Mouse (Mus musculus) frontal cortex, adult 2 months (tissue): ENCODE data around the gene Robo1. TPM values are rescaled to one million over a fixed set of nuclear protein-coding genes. Genes with fewer than 3 reads are reported as not detected.
A peak's percentile ranks its signal among the peaks of the same experiment; 100 is the strongest.

Experiments used
- DNase-seq, 2 experiments: peaks; one replicate each; pipeline ENCODE4 v3.0.0; 2022; ENCODE audit warnings: low spot score in 1 of 2; ENCODE audit errors: extremely low spot score in 1 of 2
- polyA plus RNA-seq: library from polyadenylated mRNA; depleted of rRNA; stranded (reverse); fragments of >200 nt; gene quantifications from 2 replicates; pipeline ENCODE4 v1.2.3, GENCODE M21; 2012

Robo1 gene
- polyA plus RNA-seq, 1 experiment = 15.1 TPM

- DNase-seq = no peak
Observed at GRCm38 (mm10) chr16:72720979-72721378, 412.9 kb downstream of the Robo1 start.

GRCm38 (mm10) chr16:72721713-72722481, 413.8 kb downstream of the Robo1 start:
- DNase-seq = no peak

GRCm38 (mm10) chr16:72734234-72734633, 426.1 kb downstream of the Robo1 start:
- DNase-seq = no peak

- no peak for DNase-seq
Observed at GRCm38 (mm10) chr16:72735175-72735574, 427.1 kb downstream of the Robo1 start.

GRCm38 (mm10) chr16:72735588-72735987, 427.5 kb downstream of the Robo1 start:
- DNase-seq = no peak

- DNase-seq = no peak
Observed at GRCm38 (mm10) chr16:72737154-72737553, 429.0 kb downstream of the Robo1 start.

GRCm38 (mm10) chr16:72740218-72740617, 432.1 kb downstream of the Robo1 start:
- DNase-seq = peak in 1 of 2 experiments; percentile 25

GRCm38 (mm10) chr16:72747696-72748095, 439.6 kb downstream of the Robo1 start:
- no peak for DNase-seq

GRCm38 (mm10) chr16:72765128-72765913, 457.2 kb downstream of the Robo1 start:
- DNase-seq = no peak

- DNase-seq = no peak
Observed at GRCm38 (mm10) chr16:72769214-72769834, 461.2 kb downstream of the Robo1 start.

GRCm38 (mm10) chr16:72772348-72772747, 464.2 kb downstream of the Robo1 start:
- no peak for DNase-seq

- DNase-seq = no peak
Observed at GRCm38 (mm10) chr16:72773034-72773433, 464.9 kb downstream of the Robo1 start.

GRCm38 (mm10) chr16:72778520-72778919, 470.4 kb downstream of the Robo1 start:
- no peak for DNase-seq

- no peak for DNase-seq
Observed at GRCm38 (mm10) chr16:72782171-72782570, 474.1 kb downstream of the Robo1 start.

GRCm38 (mm10) chr16:72786079-72786478, 478.0 kb downstream of the Robo1 start:
- no peak for DNase-seq

GRCm38 (mm10) chr16:72786636-72787035, 478.5 kb downstream of the Robo1 start:
- no peak for DNase-seq

GRCm38 (mm10) chr16:72788017-72788416, 479.9 kb downstream of the Robo1 start:
- DNase-seq = no peak

GRCm38 (mm10) chr16:72791181-72791705, 483.1 kb downstream of the Robo1 start:
- DNase-seq = no peak

GRCm38 (mm10) chr16:72794692-72795378, 486.7 kb downstream of the Robo1 start:
- no peak for DNase-seq

- DNase-seq = no peak
Observed at GRCm38 (mm10) chr16:72795379-72795712, 487.2 kb downstream of the Robo1 start.
